8 mouse cellular contexts compared by ENCODE assay signal in genomic region chr12:108892989-108893714, GRCm38 (mm10). TPM values are rescaled to one million over a fixed set of nuclear protein-coding genes. Genes with fewer than 3 reads are reported as not detected.
A peak's percentile ranks its signal among the peaks of the same experiment; 100 is the strongest.
DNase-seq lines count a peak whose midpoint lies in the region; ATAC-seq and TF ChIP-seq lines count a peak whose summit lies in the region.

Gene Wdr25 (plus strand): TSS chr12:108893631.

- H3K36me3 ChIP-seq in heart, postnatal 0 days (replicated peaks; ENCODE audit: control insufficient read depth, insufficient read depth, low read length), result peaks cover 17% of the 10 kb centered on the region
- peaks cover 17% of the 10 kb centered on the region for H3K36me3 ChIP-seq in limb, embryonic 14.5 days (ENCODE audit: control insufficient read depth, insufficient read depth, low read length)
- peaks cover 9% of the 10 kb centered on the region for H3K36me3 ChIP-seq in midbrain, postnatal 0 days (ENCODE audit: insufficient read depth, low read length)

- no peak for TF ChIP-seq POLR2A in limb, embryonic 14.5 days (IDR thresholded peaks at IDR 0.05; ENCODE audit: borderline replicate concordance, extremely low read depth, insufficient read depth, insufficient read length)

- DNase-seq in left cerebral cortex, adult 18-20 months (ENCODE audit: low spot score in 2 of 2), result no peak
- DNase-seq in left cerebral cortex, postnatal 36 days (ENCODE audit: low spot score in 2 of 2), result no peak
- DNase-seq in c-Kit-positive CD71-positive TER-119-negative erythroid progenitor cells, embryonic 14.5 days (ENCODE audit: low read depth), result peak; percentile 43
- peak; percentile 11 for DNase-seq in heart, postnatal 0 days (ENCODE audit: low spot score)
- no peak for DNase-seq in limb, embryonic 14.5 days (ENCODE audit: low spot score)
- no peak for DNase-seq in midbrain, postnatal 0 days (ENCODE audit: low spot score)
- no peak for DNase-seq in gastrocnemius, postnatal 14 days
- DNase-seq in left cerebral cortex, adult 8-10 months (ENCODE audit: low spot score in 2 of 2), result no peak

- peak within 1 kb of the TSS; percentile 77 for H3K9ac ChIP-seq in heart, postnatal 0 days (replicated peaks; ENCODE audit: low read depth, low read length)
- peak within 1 kb of the TSS; percentile 71 for H3K9ac ChIP-seq in limb, embryonic 14.5 days (ENCODE audit: low read depth, low read length, severe bottlenecking)
- peak within 1 kb of the TSS; percentile 70 for H3K9ac ChIP-seq in midbrain, postnatal 0 days (replicated peaks; ENCODE audit: low read length, poor library complexity, severe bottlenecking)

- no peak for TF ChIP-seq EP300 in heart, postnatal 0 days (IDR thresholded peaks at IDR 0.05; ENCODE audit: low read depth)

- H3K4me3 ChIP-seq in heart, postnatal 0 days (ENCODE audit: low read depth, low read length), result peak within 1 kb of the TSS; percentile 90
- H3K4me3 ChIP-seq in limb, embryonic 14.5 days (replicated peaks; ENCODE audit: low read length), result peak within 1 kb of the TSS; percentile 84
- H3K4me3 ChIP-seq in midbrain, postnatal 0 days (ENCODE audit: low read depth, low read length), result peak within 1 kb of the TSS; percentile 91

- intact Hi-C loops in left cerebral cortex, postnatal 36 days (cut with DNase I), result no loop called here
- intact Hi-C loops in gastrocnemius, postnatal 14 days (cut with DNase I; ENCODE audit: low total_unique reads), result loop anchor here (5.0 kb wide), 2 partner anchors 81 to 101 kb away; partner anchors contain the start of gene Yy1

- WGBS in heart, postnatal 0 days, result 13% methylated on average over 12 of the region's 12 CpGs
- WGBS in limb, embryonic 14.5 days, result 22% methylated on average over 12 of the region's 12 CpGs
- WGBS in midbrain, postnatal 0 days, result 27% methylated on average over 12 of the region's 12 CpGs

- peaks cover 17% of the 10 kb centered on the region; the same call in 1 of the 2 replicates for H3K4me1 ChIP-seq in heart, postnatal 0 days (ENCODE audit: control insufficient read depth, insufficient read depth)
- peaks cover 12% of the 10 kb centered on the region for H3K4me1 ChIP-seq in limb, embryonic 14.5 days (ENCODE audit: control insufficient read depth, insufficient read depth, low read length)
- H3K4me1 ChIP-seq in midbrain, postnatal 0 days (ENCODE audit: insufficient read depth, low read length), result peaks cover 8% of the 10 kb centered on the region

- H3K27me3 ChIP-seq in heart, postnatal 0 days (ENCODE audit: control insufficient read depth, insufficient read depth, low read length), result no peaks in the 10 kb centered on the region
- no peaks in the 10 kb centered on the region for H3K27me3 ChIP-seq in limb, embryonic 14.5 days (ENCODE audit: control insufficient read depth, insufficient read depth, low read length)
- H3K27me3 ChIP-seq in midbrain, postnatal 0 days (ENCODE audit: insufficient read depth, low read length), result no peaks in the 10 kb centered on the region

- TF ChIP-seq CTCF in heart, postnatal 0 days (IDR thresholded peaks at IDR 0.05; ENCODE audit: low read depth), result no peak
- no peak for TF ChIP-seq CTCF in midbrain, postnatal 0 days (IDR thresholded peaks at IDR 0.05)

- no peaks in the 10 kb centered on the region for H3K9me3 ChIP-seq in heart, postnatal 0 days (replicated peaks; ENCODE audit: control insufficient read depth, low read length)
- H3K9me3 ChIP-seq in limb, embryonic 14.5 days (ENCODE audit: control insufficient read depth, low read length), result no peaks in the 10 kb centered on the region
- no peaks in the 10 kb centered on the region for H3K9me3 ChIP-seq in midbrain, postnatal 0 days (ENCODE audit: low read length)

- peak within 1 kb of the TSS; percentile 73 for H3K4me2 ChIP-seq in heart, postnatal 0 days (ENCODE audit: low read depth, low read length)
- peak within 1 kb of the TSS; percentile 88 for H3K4me2 ChIP-seq in limb, embryonic 14.5 days (replicated peaks; ENCODE audit: low read depth, low read length, severe bottlenecking)
- peak within 1 kb of the TSS; percentile 89 for H3K4me2 ChIP-seq in midbrain, postnatal 0 days (ENCODE audit: low read depth, low read length, poor library complexity, severe bottlenecking)

- H3K27ac ChIP-seq in heart, postnatal 0 days (ENCODE audit: low read depth), result peak within 1 kb of the TSS; percentile 60
- no peak within 1 kb of the TSS for H3K27ac ChIP-seq in limb, embryonic 14.5 days (replicated peaks; ENCODE audit: low read depth, low read length)
- peak within 1 kb of the TSS; percentile 38; the same call in 1 of the 2 replicates for H3K27ac ChIP-seq in midbrain, postnatal 0 days (ENCODE audit: low read depth, low read length)

- no peak for ATAC-seq in heart, postnatal 0 days (ENCODE audit: insufficient read depth, low read depth)
- no peak for ATAC-seq in limb, embryonic 14.5 days (ENCODE audit: low FRiP score, low read depth)
- no peak for ATAC-seq in midbrain, postnatal 0 days (ENCODE audit: low FRiP score)

RNA-seq across cellular contexts. Expression of gene Wdr25, which starts in this region (rescaled TPM):
- total RNA-seq in left cerebral cortex, adult 18-20 months (2021), result 10 to 100 TPM; 11.0 to 12.4 TPM
- 10 to 100 TPM in 1 of 2 experiments, 1 to 10 TPM in 1; 8.2 to 11.5 TPM for total RNA-seq in left cerebral cortex, postnatal 36 days (2021)
- total RNA-seq in heart, postnatal 0 days (2014; rRNA removed; ENCODE audit: low replicate concordance), result 3.5 and 12.9 TPM in 2 replicates
- polyA plus RNA-seq in heart, postnatal 0 days (2015; fragmentation: Nextera tagmentation; extraction: Ambion mirVana), result 3.9 and 5.3 TPM in 2 replicates
- 12.7 and 16.9 TPM in 2 replicates for polyA plus RNA-seq in limb, embryonic 14.5 days (2012; rRNA removed)
- 3.9 and 4.6 TPM in 2 replicates for polyA plus RNA-seq in limb, embryonic 14.5 days (2014; fragmentation: Nextera tagmentation; extraction: Ambion mirVana)
- 5.2 and 6.5 TPM in 2 replicates for total RNA-seq in midbrain, postnatal 0 days (2014; rRNA removed)
- 5.1 and 6.1 TPM in 2 replicates for polyA plus RNA-seq in midbrain, postnatal 0 days (2015; fragmentation: Nextera tagmentation; extraction: Ambion mirVana)
- 1 to 10 TPM; 3.5 to 3.6 TPM for total RNA-seq in gastrocnemius, postnatal 14 days (2021)
- total RNA-seq in left cerebral cortex, adult 8-10 months (2022), result 10 to 100 TPM in 2 of 4 experiments, 1 to 10 TPM in 2; 7.9 to 12.9 (median 10.2) TPM

Comparison
In these comparisons a context has a peak if more than half of its experiments do, and no peak if none do; other contexts are left out.
1. DNase-seq: peak in c-Kit-positive CD71-positive TER-119-negative erythroid progenitor cells, embryonic 14.5 days (single experiment) and heart, postnatal 0 days (single experiment); none in left cerebral cortex, adult 18-20 months (0 of 2), left cerebral cortex, postnatal 36 days (0 of 2), limb, embryonic 14.5 days (single experiment), midbrain, postnatal 0 days (single experiment), gastrocnemius, postnatal 14 days (single experiment) and left cerebral cortex, adult 8-10 months (0 of 2).
2. Peak in every context shown above with its lines, with median percentiles within 50 percentile points of each other: H3K4me2 ChIP-seq, H3K4me3 ChIP-seq and H3K9ac ChIP-seq.